Mouse (Mus musculus): ENCODE results near the gene Gm10217.

GRCm38 (mm10) chr8:9899199-9899598 is 35.1 kb downstream of the Gm10217 start:
- TF ChIP-seq CTCF (IDR thresholded peaks at IDR 0.05; ENCODE audit: borderline replicate concordance, extremely low read depth, insufficient read depth, insufficient read length): no peak
- TF ChIP-seq POLR2A (IDR thresholded peaks at IDR 0.05; ENCODE audit: borderline replicate concordance, extremely low read depth, insufficient read depth, insufficient read length, poor library complexity, severe bottlenecking): no peak

All from brain, embryonic 14.5 days (tissue).